Mouse (Mus musculus) spleen, adult 18-20 months (tissue): ENCODE data around the gene Dnase2a.
"Not testable (repeated sequence)": the region's sequence is repeated elsewhere in the genome, so short reads cannot be mapped to it uniquely, and the experiment has no call there.

Experiments
- DNase-seq, 2 experiments: peaks; one replicate each; pipeline ENCODE4 v3.0.0; 2022; ENCODE audit warnings: mixed read lengths in 2 of 2

Dnase2a gene

DNA sequence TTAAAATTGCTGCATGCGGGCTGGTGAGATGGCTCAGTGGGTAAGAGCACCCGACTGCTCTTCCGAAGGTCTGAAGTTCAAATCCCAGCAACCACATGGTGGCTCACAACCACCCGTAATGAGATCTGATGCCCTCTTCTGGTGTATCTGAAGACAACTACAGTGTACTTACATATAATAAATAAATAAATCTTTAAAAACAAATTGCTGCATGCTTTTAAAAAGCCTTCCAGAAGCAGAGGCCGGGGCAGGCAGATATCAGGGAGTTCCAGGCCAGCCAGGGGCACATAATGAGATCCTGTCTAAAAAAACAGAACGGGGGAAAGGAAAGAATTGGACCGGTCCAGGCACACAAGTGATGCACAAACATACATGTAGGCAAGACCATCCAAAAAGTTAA lies 381 bp upstream of the Dnase2a start:
- DNase-seq, result not testable (repeated sequence)

DNA sequence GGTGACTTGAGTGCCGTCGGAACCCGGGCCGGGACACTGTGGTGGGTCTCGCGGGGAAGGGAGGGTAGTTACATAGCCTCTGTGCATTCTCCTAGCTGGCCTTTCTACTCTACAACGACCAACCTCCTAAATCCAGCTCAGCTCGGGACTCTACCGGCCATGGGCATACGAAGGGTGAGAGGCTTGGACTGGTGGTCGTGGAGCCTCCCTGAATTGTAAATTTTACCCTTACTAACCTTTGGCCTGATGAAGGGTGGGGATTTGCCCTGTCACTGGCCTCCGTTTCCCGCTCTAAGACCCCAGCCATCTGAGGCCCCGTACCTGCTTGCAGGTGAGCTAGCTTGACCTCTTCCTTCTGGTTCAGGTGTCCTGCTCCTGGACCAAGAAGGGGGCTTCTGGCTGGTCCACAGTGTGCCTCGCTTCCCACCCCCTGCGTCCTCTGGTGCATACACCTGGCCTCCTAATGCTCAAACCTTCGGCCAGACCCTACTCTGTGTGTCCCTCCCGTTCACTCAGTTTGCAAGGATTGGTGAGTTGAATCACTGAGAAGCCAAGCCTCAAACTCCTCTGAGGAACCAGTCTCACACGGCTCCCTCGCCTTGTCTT lies 905 bp downstream of the Dnase2a start:
- DNase-seq, result no peak

DNA sequence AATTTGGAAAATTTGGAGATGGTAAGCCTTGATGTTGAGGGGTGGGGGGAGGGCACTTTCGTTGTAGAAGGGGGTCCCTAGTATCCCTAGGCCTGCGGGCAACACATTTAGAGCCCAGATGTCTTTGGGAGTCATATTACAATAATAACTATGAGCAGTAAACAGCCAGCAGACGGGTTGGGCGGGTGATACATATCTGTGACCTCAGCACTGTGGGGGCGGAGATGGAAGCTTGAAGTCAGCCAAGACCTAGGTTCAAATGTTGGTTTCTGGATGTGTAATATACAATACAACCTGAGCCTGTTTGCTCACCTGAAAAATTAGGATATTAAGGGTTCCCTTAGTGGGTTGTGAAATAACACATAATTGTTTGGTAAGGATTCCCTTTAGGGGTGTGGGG lies 1.6 kb downstream of the Dnase2a start:
- DNase-seq, result no peak

DNA sequence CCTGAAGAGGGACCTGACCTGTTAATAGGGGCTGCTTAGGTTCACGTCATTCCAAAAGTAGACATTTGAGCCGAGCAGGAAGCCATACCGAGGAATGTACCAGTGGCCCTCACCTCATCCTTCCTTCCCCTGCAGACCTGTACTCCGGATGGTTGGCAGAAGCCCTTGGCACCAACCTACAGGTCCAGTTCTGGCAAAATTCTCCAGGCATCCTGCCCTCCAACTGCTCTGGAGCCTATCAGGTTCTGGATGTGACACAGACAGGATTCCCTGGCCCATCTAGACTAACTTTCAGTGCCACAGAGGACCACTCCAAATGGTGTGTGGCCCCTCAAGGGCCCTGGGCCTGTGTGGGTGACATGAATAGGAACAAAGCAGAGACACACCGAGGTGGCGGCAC lies 2.2 kb downstream of the Dnase2a start:
- no peak for DNase-seq

DNA sequence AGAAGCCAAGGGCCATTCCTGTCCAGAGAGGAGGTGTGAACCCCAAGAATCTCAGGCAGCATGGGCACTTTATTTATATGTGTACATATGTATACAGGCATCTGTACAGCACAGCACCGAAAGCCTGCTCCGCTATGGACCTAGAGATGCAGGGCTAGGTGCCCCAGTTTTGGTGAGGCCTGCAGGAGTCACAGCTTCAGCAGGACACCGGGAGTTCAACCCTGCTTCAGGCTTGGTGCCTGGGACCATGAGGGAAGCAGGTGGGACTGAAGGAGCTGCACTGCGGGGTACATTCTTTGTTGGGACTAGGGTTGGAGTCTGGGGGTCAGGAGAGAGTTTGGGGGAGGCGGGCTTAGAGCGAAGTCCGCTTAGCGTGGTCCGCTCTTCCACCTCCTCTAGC lies 3.5 kb downstream of the Dnase2a start:
- DNase-seq, result no peak

DNA sequence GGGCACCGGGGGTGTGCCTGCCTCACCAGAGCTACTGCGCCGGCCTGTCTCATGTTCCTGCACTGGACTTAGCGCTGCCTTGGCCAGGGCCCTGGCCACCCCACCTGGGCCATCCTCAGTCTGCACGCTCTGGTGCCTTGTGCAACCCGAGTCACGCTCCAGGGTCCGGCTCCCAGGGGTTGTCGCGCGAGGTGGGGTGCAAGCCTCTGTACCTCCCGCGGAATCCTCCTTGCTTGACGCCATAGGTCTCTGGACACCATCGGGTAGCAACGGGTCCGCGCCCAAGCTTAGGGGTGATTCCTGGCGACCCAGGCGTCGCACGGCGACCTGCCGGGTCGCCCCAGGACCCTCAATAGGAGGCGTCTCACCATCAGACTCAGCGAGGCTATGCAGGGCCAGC lies 4.0 kb downstream of the Dnase2a start:
- no peak for DNase-seq

DNA sequence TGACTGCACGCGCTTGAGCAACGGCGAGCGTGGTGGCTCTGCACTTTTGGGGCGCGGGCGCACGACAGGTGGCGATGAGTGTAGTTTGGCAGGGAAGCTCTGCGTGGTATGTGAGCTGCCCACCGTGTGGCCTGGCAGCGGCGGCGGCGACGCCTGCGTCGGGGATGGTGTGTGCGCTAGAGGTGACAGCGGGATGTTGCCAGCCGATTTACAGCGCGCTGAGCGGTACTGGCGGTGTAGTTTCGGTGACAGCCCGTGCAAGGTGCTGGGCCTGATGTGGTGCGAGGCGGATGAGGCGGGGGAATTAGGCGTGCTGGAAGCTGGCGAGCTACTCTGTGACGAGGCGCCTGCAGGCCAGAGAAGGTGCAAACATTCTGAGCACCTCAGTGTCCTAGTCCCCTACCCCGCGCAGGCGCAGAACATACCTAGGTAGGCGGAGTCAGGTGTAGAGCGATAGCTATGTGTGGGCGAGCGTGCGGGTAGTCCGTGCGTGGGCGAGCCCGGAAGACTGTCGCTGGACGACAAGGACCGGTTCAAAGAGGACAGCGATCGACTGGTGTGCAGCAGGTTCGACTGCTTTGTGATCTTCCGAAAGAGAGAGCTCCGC lies 4.6 kb downstream of the Dnase2a start:
- DNase-seq, result peak; percentile 84 to 85

DNA sequence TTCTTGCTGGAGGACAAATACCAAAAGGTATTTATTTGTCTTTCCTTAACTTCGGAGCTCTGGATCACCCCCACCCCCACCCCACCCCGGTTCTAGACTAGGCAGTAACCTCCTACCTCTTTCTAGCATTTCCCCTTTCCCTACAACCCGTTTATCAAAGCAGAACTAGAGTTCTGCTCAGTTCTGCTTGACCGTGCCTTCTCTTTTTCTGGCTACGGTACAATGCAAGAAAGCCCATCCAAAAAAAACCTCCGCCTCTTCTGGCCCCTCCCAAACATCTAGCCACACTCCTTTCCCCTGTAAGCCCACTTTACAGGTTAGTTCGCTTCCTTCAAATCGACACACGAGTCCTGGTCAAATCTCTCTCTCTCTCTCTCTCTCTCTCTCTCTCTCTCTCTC lies 5.1 kb downstream of the Dnase2a start:
- DNase-seq, result peak in 1 of 2 experiments; percentile 33

DNA sequence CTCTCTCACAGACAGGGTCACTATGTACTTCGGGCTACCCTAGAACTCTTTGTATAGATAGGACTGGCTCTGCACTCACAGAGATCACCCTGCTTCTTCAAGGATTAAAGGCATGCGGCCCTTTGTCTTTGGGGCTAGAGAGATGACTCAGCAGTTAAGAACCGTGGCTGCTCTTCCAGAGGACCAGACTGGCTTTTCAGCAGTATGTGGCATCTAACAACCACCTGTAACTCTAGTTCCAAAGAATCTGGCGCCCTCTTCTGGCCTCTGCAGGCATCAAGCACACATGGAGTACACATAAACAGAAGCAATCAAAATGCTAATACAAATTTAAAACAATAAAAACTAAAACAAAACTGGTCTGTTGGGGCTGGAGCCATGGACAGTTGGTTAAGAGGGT lies 5.6 kb downstream of the Dnase2a start:
- peak in 1 of 2 experiments; percentile 54 for DNase-seq

DNA sequence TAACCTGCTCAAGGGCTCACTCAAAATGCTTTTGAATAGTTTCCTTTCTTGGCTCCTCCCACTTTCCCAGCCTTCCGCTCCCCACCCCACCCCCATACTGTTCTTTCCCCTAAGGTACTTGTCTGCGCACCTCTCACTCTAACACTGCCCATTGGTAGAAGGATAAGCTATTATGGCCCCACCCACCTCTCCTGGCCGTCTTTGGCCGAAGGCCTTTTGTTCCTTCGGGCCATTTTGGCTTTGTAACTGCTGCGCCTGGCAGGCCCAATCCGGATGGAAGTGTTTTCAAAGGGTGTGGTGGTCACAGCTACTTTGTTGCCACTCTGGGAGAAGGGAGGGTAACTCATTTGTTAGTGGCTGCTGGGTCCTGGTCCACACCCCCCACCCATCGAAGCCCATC lies 6.9 kb downstream of the Dnase2a start:
- DNase-seq, result no peak

DNA sequence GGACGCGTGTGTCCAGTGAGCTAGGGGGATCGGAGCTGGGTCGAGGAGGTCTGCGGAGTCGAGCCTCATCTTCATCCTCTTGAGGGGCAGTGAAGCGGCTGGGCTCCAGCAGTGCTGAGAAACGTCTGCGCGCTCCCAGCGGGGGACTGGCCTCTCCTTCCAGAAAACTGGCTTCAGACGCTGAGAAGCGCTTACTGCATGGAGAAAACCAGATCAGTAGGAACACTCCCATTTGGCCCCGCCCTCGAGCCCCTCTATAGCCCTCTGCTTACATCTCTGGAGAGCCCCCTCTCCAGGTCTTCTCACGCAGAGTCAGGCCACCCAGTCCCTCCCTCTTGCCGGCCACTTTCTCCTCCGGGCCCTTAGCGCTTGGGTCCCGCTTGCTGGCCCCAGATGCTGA lies 9.4 kb downstream of the Dnase2a start:
- no peak for DNase-seq

DNA sequence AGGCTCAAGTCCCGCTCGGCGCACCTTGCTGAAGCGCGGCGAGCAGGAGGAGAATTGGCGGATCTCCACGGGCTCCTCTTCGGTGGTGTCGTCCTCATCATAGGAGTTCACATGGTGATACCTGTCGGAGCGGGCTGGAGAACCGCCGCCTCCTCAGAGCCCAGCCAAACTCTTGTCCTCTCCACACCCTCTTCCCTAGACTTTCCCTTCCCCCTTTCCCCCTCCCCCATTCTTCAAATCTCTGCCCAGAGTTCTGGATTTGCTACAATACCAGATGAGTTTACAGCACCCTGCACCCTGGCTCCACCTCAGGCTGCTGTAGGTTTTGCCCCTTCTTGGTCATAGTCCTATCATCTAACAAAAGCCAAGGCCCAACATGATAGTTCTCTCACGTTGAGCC lies 10.3 kb downstream of the Dnase2a start:
- DNase-seq, result no peak

DNA sequence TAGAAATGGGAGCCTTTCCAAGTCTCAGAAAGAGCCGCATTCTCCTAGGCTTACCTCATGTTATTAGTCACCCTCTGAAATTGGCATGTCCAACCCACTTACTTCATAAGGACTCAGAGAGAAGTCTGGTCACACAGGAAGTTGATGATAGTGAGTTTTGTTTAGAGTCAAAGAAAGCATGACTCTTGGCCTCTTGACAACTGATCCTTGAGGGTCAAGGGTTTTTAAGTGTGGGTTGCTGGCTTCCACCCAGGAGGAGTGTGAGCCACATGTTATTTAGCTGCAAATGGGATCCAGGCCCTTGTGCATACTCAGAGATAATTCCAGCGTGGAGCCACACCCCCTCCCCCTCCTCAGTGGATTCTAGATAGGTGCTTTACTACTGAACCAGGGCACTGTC lies 13.2 kb downstream of the Dnase2a start:
- DNase-seq, result no peak

DNA sequence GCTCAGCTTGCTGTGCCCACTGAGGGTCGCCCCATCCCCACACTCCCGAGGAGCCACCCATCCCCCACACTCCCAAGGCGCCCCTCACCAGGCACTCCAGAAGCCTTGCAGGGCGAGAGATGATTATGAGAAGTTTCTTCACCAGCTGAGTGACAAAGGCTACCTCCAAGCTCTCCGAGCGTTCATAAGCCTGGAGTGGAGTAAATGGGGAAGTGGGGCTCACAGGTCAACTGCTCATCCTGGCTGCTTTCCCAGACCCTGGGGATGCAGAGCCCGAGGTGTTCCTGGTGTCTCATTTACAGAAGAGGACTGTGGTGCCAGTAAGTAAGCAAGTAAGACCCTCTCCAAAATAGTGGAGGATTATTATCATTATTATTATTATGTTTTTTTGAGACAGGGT lies 17.2 kb downstream of the Dnase2a start:
- no peak for DNase-seq

DNA sequence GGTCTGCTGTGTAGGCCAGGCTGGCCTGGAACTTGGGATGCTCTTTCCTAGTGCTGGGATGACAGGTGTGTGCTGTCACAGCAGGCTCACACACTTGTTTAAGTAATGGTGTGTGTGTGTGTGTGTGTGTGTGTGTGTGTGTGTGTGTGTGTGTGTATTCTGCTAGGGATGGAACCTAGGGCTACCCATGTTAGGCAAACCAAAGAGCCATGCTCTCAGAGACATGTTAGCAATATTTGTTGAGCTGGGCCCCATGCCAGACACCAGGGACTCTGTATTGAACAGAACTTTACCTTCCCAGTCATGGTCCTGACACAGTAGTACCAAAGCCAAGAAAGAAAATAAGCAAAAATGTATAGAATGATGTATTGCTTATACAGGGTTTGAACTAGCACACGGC lies 19.2 kb downstream of the Dnase2a start:
- no peak for DNase-seq

DNA sequence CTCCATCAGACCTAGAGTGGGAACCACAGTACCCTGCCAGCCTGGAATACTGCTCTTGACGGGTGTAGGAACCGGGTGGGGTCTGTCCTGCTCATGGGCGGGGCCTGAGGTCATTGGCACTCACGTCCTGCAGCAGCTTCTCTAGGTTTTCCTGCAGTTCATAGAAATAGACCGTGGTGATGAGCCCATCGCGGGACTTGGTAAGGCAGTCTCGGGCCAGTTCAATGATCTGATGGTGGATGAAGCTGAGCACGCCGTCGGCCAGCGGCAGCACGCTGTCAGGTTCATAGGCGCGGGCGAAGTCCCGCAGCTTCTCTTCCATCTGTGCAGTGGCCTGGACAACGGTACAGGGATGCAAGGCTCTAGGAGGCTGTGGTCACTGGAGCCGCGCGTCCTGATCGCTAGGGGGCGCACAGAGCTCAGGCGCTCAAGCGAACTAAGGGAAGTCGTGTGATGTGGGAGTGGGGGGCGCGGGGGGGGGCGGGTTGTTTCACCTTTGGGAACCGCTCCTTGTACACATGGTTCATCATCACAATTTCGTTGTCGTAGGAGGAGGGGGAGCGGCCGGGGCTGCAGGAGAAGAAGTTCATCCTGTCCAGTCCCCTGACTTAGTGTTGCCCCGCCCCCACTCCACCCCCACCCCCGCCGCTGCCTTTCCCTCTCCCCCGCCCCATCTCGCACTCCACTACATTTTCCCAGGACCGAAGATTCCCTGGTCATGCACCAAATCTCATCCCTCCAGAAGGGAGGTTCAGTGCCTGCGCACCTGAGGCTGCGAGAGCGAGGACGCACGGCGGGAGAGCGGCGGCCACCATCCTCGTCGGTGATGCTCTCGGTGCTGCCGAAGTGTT lies 20.3 kb downstream of the Dnase2a start:
- peak in 1 of 2 experiments; percentile 68 for DNase-seq

DNA sequence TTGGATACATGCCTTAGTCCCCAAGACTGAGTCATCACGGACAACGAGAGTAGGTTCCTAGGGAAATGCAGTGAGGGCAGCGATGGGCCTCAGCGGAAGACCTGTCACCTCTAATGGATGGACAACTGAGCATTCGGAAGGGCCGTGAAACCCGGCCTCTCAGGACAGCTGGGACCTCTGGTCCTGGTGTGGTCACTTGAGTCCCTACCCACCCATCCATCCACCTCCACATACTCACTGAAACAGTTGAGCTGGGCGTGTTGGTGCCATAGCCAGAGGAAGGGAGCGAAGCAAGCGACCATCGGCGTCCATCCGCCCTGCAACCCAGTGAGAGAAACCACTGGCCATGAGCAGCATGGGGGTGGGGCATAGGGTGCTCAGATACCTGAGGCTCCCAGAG lies 22.2 kb downstream of the Dnase2a start:
- no peak for DNase-seq

DNA sequence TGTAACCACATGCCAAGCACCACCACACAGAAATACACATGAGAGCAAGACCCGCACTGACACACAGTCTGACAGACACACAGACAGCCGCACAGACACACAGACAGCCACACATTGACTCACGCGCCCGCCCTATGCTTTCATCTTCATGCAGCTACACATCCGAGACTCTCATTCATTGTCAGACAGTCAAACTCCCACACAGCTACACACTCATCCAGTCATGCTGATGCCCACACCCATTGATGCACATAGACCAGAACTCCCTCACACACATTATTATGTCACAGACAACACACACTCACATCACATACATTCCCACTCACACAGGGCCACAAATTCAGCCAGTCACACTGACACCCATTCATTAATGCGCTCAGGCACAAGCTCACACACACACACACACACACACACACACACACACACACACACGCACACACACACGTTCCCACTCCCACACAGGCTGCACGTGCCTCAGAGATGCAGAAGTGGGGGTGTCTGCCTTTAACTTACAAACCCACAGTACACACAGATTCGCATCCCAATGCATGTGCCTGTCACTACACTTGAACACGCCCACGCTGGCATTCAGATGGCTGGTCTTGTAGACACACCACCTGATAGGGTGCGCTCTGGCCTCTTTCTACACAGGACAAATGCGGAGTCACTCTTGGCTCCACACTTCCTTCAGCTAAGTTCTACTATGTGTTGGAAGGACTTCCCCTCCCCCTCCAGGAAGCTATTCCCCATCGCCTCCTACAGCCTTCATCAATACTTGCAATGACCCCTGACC lies 25.6 kb downstream of the Dnase2a start:
- no peak for DNase-seq

DNA sequence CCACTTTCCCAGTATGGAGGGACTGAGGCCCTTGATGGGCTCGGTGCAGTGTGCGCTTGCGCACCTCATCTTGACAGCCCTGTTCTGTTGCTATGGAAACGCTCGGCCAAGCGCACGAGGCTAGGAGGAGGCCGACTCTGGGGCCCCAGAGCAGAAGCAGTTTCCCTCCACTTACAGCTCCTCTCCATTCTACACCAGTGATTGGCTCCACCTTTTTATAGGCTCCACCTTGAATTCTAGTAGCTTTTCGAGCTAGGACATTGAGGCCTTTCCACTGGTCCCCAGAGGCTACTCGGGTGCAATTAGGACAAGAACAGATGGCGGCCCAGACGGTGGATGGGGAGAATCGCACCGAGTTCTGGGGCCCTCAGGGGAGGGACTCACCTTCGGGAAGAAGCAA lies 26.5 kb downstream of the Dnase2a start:
- no peak for DNase-seq

DNA sequence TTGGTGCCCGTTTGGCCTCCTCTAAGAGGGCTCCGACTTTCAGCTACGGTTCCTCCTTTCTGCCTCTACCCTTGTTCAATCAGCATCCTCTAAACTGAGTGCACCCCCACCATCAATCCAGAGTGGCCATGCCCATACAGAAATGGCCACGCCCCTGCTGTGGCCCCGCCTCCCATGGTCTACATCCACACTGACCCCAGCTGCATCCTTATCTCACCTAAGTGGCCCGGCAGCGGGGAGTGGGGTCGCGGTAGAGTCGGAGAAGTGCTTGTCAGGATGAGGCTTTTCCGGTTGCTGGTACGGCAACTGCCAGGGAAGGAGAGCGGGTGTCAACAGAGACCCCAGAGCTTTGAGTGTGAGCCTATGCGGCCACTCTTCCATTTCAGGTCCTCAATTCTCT lies 27.1 kb downstream of the Dnase2a start:
- DNase-seq, result no peak

DNA sequence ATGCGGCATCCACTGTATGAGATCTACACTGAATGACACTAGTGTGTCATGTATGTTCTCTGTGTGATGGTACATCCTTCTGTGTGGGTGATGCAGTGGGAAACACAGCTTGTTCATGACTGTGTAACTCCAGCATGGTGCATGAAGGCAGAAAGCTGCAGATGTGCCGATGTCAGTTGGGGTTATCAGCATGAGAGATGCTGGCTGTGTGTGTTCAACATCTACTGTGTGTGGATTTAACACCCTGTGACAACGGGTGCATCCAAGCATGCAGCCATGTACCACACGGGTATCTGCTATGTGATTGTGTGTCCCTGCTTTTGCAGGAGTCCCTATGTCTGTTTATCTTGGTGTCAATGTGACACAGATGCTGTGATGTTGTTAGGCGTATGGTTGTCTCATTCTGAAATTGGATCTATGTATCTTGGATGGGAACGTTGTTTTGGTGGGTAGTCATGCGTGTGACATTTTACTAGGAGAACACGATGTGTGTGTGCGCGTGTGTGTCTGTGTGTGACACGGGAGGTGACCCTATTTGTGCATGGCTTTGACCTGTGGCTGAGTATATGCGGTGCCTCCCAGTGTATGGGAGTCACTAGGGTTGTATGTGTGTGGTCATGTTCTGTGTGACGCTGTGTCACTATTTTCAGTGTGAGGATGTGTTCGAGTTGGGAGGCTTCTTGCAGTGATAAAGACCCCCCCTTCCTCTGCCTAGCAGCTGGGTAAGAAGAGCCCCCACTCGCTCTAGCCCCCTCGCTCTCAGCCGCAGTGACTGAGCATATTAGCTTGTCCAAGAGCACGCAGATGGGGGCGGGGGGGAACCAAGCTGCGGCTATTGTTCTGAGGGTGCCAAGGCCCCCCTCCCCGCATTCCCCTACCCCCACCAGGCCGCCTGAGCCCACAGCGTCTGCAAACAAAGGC lies 27.9 kb downstream of the Dnase2a start:
- no peak for DNase-seq

DNA sequence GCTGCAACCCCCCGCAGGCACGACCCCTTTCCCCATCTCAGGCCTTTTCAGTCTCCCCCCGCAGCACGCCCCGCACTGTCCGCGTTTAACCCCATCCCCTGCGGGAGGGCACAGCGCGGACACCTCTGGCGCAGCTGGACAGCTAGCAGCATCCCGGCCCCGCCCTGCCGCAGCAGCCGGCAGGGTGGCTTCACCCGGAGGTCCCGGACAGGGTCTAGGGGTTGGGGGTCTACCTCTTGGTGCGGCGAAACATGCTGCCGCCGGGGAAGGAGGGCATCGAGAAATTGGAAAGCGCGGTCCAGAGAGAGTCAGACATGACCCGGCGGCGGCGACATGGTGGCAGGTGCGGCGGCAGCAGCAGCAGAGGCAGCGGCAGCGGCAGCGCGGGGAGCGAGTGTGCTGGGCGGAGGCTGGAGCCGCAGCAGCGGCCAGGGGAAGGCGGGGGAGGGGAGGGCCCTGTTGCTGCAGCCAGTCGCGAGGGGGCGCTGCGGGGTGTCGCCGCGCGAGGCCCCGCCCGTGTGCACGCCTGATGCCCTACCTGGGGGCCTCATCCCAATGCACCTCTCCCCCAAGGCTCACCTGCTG lies 28.7 kb downstream of the Dnase2a start, which contains the start of gene Mast1:
Gene Mast1 (minus strand): TSS at position 398 of the 585 bp plus-strand sequence.
- peak; percentile 36 to 60 for DNase-seq
